Mouse (Mus musculus): Measurements from ENCODE around the gene 4930503B20Rik. TPM values are rescaled to one million over a fixed set of nuclear protein-coding genes. Genes with fewer than 3 reads are reported as not detected.

4930503B20Rik gene
- polyA plus RNA-seq, 1 experiment from 2014 or later = not detected

GRCm38 (mm10) chr3:146649311-146649894, 1.7 kb downstream of the 4930503B20Rik start:
- no peak overlapping the region for H3K27ac ChIP-seq (replicated peaks; ENCODE audit: low read depth, low read length)
- DNase-seq (ENCODE audit: low spot score) (peak; percentile 0), ATAC-seq (replicated peaks; ENCODE audit: insufficient number of reproducible peaks, low FRiP score, low TSS enrichment, low read depth) (no peak)
- H3K4me1 ChIP-seq (ENCODE audit: control insufficient read depth, insufficient read depth, low read length) = no peaks in the 10 kb centered on the region
- H3K4me3 ChIP-seq (ENCODE audit: low read depth, low read length) = no peak overlapping the region
- 53% methylated on average over 10 of the region's 10 CpGs for WGBS
- H3K9me3 ChIP-seq (replicated peaks; ENCODE audit: control insufficient read depth, low read length) = no peaks in the 10 kb centered on the region
- H3K36me3 ChIP-seq (replicated peaks; ENCODE audit: control insufficient read depth, insufficient read depth, low read depth, low read length) = no peaks in the 10 kb centered on the region
- no peak overlapping the region for H3K9ac ChIP-seq (replicated peaks; ENCODE audit: low read length)
- H3K27me3 ChIP-seq (ENCODE audit: control insufficient read depth, insufficient read depth, low read length) = no peaks in the 10 kb centered on the region
- no peak overlapping the region for H3K4me2 ChIP-seq (ENCODE audit: low read depth, low read length)

- ATAC-seq (replicated peaks; ENCODE audit: insufficient number of reproducible peaks, low FRiP score, low TSS enrichment, low read depth) = no peak
- H3K4me2 ChIP-seq (ENCODE audit: low read depth, low read length) = no peak overlapping the region
- H3K4me1 ChIP-seq (ENCODE audit: control insufficient read depth, insufficient read depth, low read length) = no peaks in the 10 kb centered on the region
- H3K27ac ChIP-seq (replicated peaks; ENCODE audit: low read depth, low read length) = no peak overlapping the region
- H3K36me3 ChIP-seq (replicated peaks; ENCODE audit: control insufficient read depth, insufficient read depth, low read depth, low read length) = no peaks in the 10 kb centered on the region
- no peak for DNase-seq (ENCODE audit: low spot score)
- no peak overlapping the region for H3K9ac ChIP-seq (replicated peaks; ENCODE audit: low read length)
- WGBS = 63% methylated on average over 4 of the region's 4 CpGs
- no peaks in the 10 kb centered on the region for H3K27me3 ChIP-seq (ENCODE audit: control insufficient read depth, insufficient read depth, low read length)
- no peaks in the 10 kb centered on the region for H3K9me3 ChIP-seq (replicated peaks; ENCODE audit: control insufficient read depth, low read length)
- no peak overlapping the region for H3K4me3 ChIP-seq (ENCODE audit: low read depth, low read length)
Measured at GRCm38 (mm10) chr3:146641818-146642427, 9.2 kb downstream of the 4930503B20Rik start.

GRCm38 (mm10) chr3:146632506-146632905, 18.6 kb downstream of the 4930503B20Rik start:
- 87% methylated on average over 5 of the region's 5 CpGs for WGBS
- no peaks in the 10 kb centered on the region for H3K27me3 ChIP-seq (ENCODE audit: control insufficient read depth, insufficient read depth, low read length)
- no peak overlapping the region for H3K4me2 ChIP-seq (ENCODE audit: low read depth, low read length)
- H3K36me3 ChIP-seq (replicated peaks; ENCODE audit: control insufficient read depth, insufficient read depth, low read depth, low read length) = no peaks in the 10 kb centered on the region
- H3K9ac ChIP-seq (replicated peaks; ENCODE audit: low read length) = no peak overlapping the region
- ATAC-seq (replicated peaks; ENCODE audit: insufficient number of reproducible peaks, low FRiP score, low TSS enrichment, low read depth) (no peak), DNase-seq (ENCODE audit: low spot score) (no peak)
- no peak overlapping the region for H3K27ac ChIP-seq (replicated peaks; ENCODE audit: low read depth, low read length)
- H3K4me3 ChIP-seq (ENCODE audit: low read depth, low read length) = no peak overlapping the region
- no peaks in the 10 kb centered on the region for H3K4me1 ChIP-seq (ENCODE audit: control insufficient read depth, insufficient read depth, low read length)
- no peaks in the 10 kb centered on the region for H3K9me3 ChIP-seq (replicated peaks; ENCODE audit: control insufficient read depth, low read length)

- Histone ChIP-seq H3K4me2 (ENCODE audit: low read depth, low read length) (no peak overlapping the region), H3K9ac (replicated peaks; ENCODE audit: low read length) (no peak overlapping the region), H3K9me3 (replicated peaks; ENCODE audit: control insufficient read depth, low read length) (no peaks in the 10 kb centered on the region), H3K36me3 (replicated peaks; ENCODE audit: control insufficient read depth, insufficient read depth, low read depth, low read length) (no peaks in the 10 kb centered on the region), H3K27ac (replicated peaks; ENCODE audit: low read depth, low read length) (no peak overlapping the region), H3K4me1 (ENCODE audit: control insufficient read depth, insufficient read depth, low read length) (no peaks in the 10 kb centered on the region), H3K4me3 (ENCODE audit: low read depth, low read length) (no peak overlapping the region), H3K27me3 (ENCODE audit: control insufficient read depth, insufficient read depth, low read length) (no peaks in the 10 kb centered on the region)
- no peak for DNase-seq (ENCODE audit: low spot score)
- 56% methylated on average over 8 of the region's 8 CpGs for WGBS
- ATAC-seq (replicated peaks; ENCODE audit: insufficient number of reproducible peaks, low FRiP score, low TSS enrichment, low read depth) = no peak
Measured at GRCm38 (mm10) chr3:146628227-146628982, 22.7 kb downstream of the 4930503B20Rik start.

GRCm38 (mm10) chr3:146625766-146626165, 25.4 kb downstream of the 4930503B20Rik start:
- Histone ChIP-seq H3K9ac (replicated peaks; ENCODE audit: low read length) (no peak overlapping the region), H3K27ac (replicated peaks; ENCODE audit: low read depth, low read length) (no peak overlapping the region), H3K4me1 (ENCODE audit: control insufficient read depth, insufficient read depth, low read length) (no peaks in the 10 kb centered on the region), H3K27me3 (ENCODE audit: control insufficient read depth, insufficient read depth, low read length) (no peaks in the 10 kb centered on the region), H3K9me3 (replicated peaks; ENCODE audit: control insufficient read depth, low read length) (no peaks in the 10 kb centered on the region), H3K36me3 (replicated peaks; ENCODE audit: control insufficient read depth, insufficient read depth, low read depth, low read length) (no peaks in the 10 kb centered on the region), H3K4me2 (ENCODE audit: low read depth, low read length) (no peak overlapping the region), H3K4me3 (ENCODE audit: low read depth, low read length) (no peak overlapping the region)
- 92% methylated on average over 4 of the region's 4 CpGs for WGBS
- no peak for ATAC-seq (replicated peaks; ENCODE audit: insufficient number of reproducible peaks, low FRiP score, low TSS enrichment, low read depth)
- DNase-seq (ENCODE audit: low spot score) = no peak

GRCm38 (mm10) chr3:146621966-146622365, 29.2 kb downstream of the 4930503B20Rik start:
- Histone ChIP-seq H3K9me3 (replicated peaks; ENCODE audit: control insufficient read depth, low read length) (no peaks in the 10 kb centered on the region), H3K27me3 (ENCODE audit: control insufficient read depth, insufficient read depth, low read length) (no peaks in the 10 kb centered on the region), H3K4me1 (ENCODE audit: control insufficient read depth, insufficient read depth, low read length) (no peaks in the 10 kb centered on the region), H3K9ac (replicated peaks; ENCODE audit: low read length) (no peak overlapping the region), H3K4me3 (ENCODE audit: low read depth, low read length) (no peak overlapping the region), H3K27ac (replicated peaks; ENCODE audit: low read depth, low read length) (no peak overlapping the region), H3K4me2 (ENCODE audit: low read depth, low read length) (no peak overlapping the region), H3K36me3 (replicated peaks; ENCODE audit: control insufficient read depth, insufficient read depth, low read depth, low read length) (no peaks in the 10 kb centered on the region)
- 86% methylated on average over 11 of the region's 11 CpGs for WGBS
- DNase-seq (ENCODE audit: low spot score) = no peak
- no peak for ATAC-seq (replicated peaks; ENCODE audit: insufficient number of reproducible peaks, low FRiP score, low TSS enrichment, low read depth)

- H3K27ac ChIP-seq (replicated peaks; ENCODE audit: low read depth, low read length) = no peak overlapping the region
- H3K4me3 ChIP-seq (ENCODE audit: low read depth, low read length) = no peak overlapping the region
- DNase-seq (ENCODE audit: low spot score) = no peak
- 88% methylated on average over 14 of the region's 14 CpGs for WGBS
- no peak for ATAC-seq (replicated peaks; ENCODE audit: insufficient number of reproducible peaks, low FRiP score, low TSS enrichment, low read depth)
- H3K9me3 ChIP-seq (replicated peaks; ENCODE audit: control insufficient read depth, low read length) = no peaks in the 10 kb centered on the region
- no peaks in the 10 kb centered on the region for H3K27me3 ChIP-seq (ENCODE audit: control insufficient read depth, insufficient read depth, low read length)
- no peaks in the 10 kb centered on the region for H3K36me3 ChIP-seq (replicated peaks; ENCODE audit: control insufficient read depth, insufficient read depth, low read depth, low read length)
- H3K9ac ChIP-seq (replicated peaks; ENCODE audit: low read length) = no peak overlapping the region
- H3K4me2 ChIP-seq (ENCODE audit: low read depth, low read length) = no peak overlapping the region
- H3K4me1 ChIP-seq (ENCODE audit: control insufficient read depth, insufficient read depth, low read length) = no peaks in the 10 kb centered on the region
Measured at GRCm38 (mm10) chr3:146620555-146621249, 30.4 kb downstream of the 4930503B20Rik start.
